Mouse (Mus musculus) thymus, adult 2 months (tissue): ENCODE measurements around the gene Acaca. TPM values are rescaled to one million over a fixed set of nuclear protein-coding genes. Genes with fewer than 3 reads are reported as not detected.
A peak's percentile ranks its signal among the peaks of the same experiment; 100 is the strongest.

ENCODE experiments used
- DNase-seq: peaks from one replicate; pipeline ENCODE4 v3.0.0; 2021
- H3K27ac ChIP-seq: fragments of 200-500 bp; 2 replicates; pipeline ENCODE4 v1.5.1; 2012; ENCODE audit warnings: low read length, control low read depth; ENCODE audit not compliant: control insufficient read depth, insufficient read depth
- H3K27me3 ChIP-seq: fragments of 200-500 bp; 2 replicates; pipeline ENCODE4 v1.6.1; 2012; ENCODE audit warnings: mild to moderate bottlenecking, low read length, moderate library complexity, mixed read lengths; ENCODE audit not compliant: control insufficient read depth, insufficient read depth
- H3K36me3 ChIP-seq: fragments of 200-500 bp; 2 replicates; pipeline ENCODE4 v1.6.1; 2012; ENCODE audit warnings: mild to moderate bottlenecking, low read length, moderate library complexity; ENCODE audit not compliant: control insufficient read depth, insufficient read depth
- H3K4me1 ChIP-seq: fragments of 200-500 bp; replicated peaks from 2 replicates; pipeline ENCODE4 v1.6.1; 2012; ENCODE audit warnings: low read length; ENCODE audit not compliant: control insufficient read depth, insufficient read depth
- H3K4me3 ChIP-seq: fragments of 200-500 bp; 2 replicates; pipeline ENCODE4 v1.5.1; 2012; ENCODE audit warnings: mild to moderate bottlenecking, low read length, control low read depth, moderate library complexity; ENCODE audit not compliant: control insufficient read depth, insufficient read depth
- CTCF ChIP-seq: fragments of 200-500 bp; IDR thresholded peaks from 2 replicates; pipeline ENCODE4 v1.5.1; 2012; ENCODE audit warnings: mild to moderate bottlenecking, control low read depth, low read length, moderate library complexity, borderline replicate concordance; ENCODE audit not compliant: control insufficient read depth, poor library complexity, insufficient read depth; ENCODE audit errors: extremely low read depth
- POLR2A ChIP-seq: fragments of 200-500 bp; IDR thresholded peaks from 2 replicates; pipeline ENCODE4 v1.6.1; 2012; ENCODE audit warnings: mild to moderate bottlenecking, low read length, control low read depth, moderate library complexity; ENCODE audit not compliant: control insufficient read depth, poor library complexity, insufficient read depth; ENCODE audit errors: extremely low read depth
- WGBS: fragments of 180-500 bp; shearing (Covaris S2); methylation state at CpG from one replicate; pipeline ENCODE4 v1.1.7; 2018; 5-methylcytosine and 5-hydroxymethylcytosine counted together
- polyA plus RNA-seq: library from polyadenylated mRNA; depleted of rRNA; stranded (reverse); fragments of >200 nt; gene quantifications from 2 replicates; pipeline ENCODE4 v1.2.3, GENCODE M21; 2012

Gene Acaca
- polyA plus RNA-seq, 1 experiment: 25.3 TPM

DNA sequence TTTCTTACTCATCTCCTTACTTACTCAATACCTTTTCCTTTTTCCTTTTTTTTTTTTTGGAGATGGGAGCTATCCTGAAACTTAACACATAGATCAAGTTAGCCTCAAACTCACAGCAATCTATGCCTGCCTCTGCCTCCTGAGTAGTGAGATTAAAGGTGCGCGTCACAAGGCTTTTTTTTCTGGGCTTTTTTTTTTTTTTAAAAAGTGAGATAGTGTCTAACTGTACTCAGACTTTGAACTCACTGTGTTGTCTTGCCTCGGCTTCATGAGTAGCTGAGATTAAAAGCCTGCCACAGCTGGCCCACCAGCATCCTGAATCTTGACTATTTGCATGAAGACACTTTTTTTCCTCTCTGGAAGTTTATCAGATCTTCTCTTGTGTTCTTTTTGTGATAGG, 59.1 kb downstream of the Acaca start:
- H3K36me3 ChIP-seq: no peaks in the 10 kb centered on the region
- DNase-seq: no peak
- H3K27ac ChIP-seq: no peak overlapping the region
- H3K4me1 ChIP-seq: no peaks in the 10 kb centered on the region
- H3K27me3 ChIP-seq: no peaks in the 10 kb centered on the region
- TF ChIP-seq CTCF (no peak), POLR2A (no peak)
- WGBS: 32% methylated on average over 3 of the region's 3 CpGs
- no peak overlapping the region for H3K4me3 ChIP-seq

DNA sequence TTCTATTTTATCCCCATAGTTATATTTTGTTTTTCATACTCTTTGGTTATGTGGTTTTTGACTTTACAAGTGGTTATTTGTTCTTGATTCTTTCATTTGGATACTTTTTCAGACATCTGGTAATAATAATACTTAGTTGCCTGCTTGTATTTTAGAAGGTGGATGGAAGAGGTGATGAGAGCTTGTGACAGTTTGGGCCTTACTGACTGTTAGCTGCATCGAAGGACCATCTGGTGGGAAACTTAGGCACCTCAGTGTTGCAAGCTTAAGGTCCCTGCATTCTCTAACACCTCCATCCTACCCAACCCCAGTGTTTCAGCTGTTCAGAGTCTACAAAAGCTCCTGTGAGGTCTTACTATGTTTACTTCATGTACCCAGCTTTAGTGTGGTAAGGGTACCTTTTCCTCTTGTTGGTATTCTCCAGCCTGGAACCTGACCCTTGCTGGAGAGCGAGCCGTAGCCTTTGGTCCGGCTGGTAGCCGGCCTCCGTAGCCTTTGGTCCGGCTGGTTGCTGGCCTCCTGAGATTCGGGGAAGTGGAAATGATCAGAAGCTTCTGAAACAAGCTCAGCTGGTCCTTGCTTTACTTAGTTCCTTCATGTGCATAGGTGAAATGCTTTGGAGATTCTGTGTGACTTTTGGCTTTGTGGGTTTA, 61.2 kb downstream of the Acaca start:
- no peaks in the 10 kb centered on the region for H3K27me3 ChIP-seq
- WGBS: 94% methylated on average over 8 of the region's 8 CpGs
- no peaks in the 10 kb centered on the region for H3K4me1 ChIP-seq
- no peak for TF ChIP-seq CTCF
- no peak for TF ChIP-seq POLR2A
- H3K4me3 ChIP-seq: no peak overlapping the region
- no peak for DNase-seq
- H3K36me3 ChIP-seq: no peaks in the 10 kb centered on the region
- H3K27ac ChIP-seq: no peak overlapping the region

DNA sequence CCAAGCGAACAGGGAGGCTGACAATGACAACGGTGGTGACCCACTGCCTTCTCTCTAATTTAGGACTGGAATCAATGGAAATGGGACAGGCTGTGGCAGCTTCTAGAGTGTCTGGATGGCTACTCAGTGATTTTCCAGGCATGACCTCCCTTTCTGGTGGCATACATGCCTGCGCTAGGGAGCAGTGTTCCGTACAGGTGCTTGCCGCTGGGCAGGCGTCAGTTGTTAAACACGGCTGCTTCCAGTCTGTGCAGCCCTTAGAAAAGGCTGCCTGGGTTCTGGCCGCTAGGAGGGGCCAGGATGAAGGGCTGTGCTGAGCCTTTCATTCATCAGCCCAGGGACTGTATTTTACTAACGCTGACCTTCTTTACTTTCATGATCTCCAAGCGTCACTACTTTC, 63.8 kb downstream of the Acaca start:
- no peak overlapping the region for H3K4me3 ChIP-seq
- 97% methylated on average over 10 of the region's 10 CpGs for WGBS
- no peak for DNase-seq
- H3K36me3 ChIP-seq: no peaks in the 10 kb centered on the region
- no peaks in the 10 kb centered on the region for H3K4me1 ChIP-seq
- no peak overlapping the region for H3K27ac ChIP-seq
- TF ChIP-seq CTCF (no peak), POLR2A (no peak)
- no peaks in the 10 kb centered on the region for H3K27me3 ChIP-seq

GRCm38 (mm10) chr11:84194751-84195150, 65.3 kb downstream of the Acaca start:
- H3K4me1 ChIP-seq: no peaks in the 10 kb centered on the region
- H3K36me3 ChIP-seq: no peaks in the 10 kb centered on the region
- H3K27me3 ChIP-seq: no peaks in the 10 kb centered on the region
- 95% methylated on average over 3 of the region's 3 CpGs for WGBS
- no peak for TF ChIP-seq CTCF
- TF ChIP-seq POLR2A: no peak
- DNase-seq: no peak
- no peak overlapping the region for H3K4me3 ChIP-seq
- H3K27ac ChIP-seq: no peak overlapping the region

DNA sequence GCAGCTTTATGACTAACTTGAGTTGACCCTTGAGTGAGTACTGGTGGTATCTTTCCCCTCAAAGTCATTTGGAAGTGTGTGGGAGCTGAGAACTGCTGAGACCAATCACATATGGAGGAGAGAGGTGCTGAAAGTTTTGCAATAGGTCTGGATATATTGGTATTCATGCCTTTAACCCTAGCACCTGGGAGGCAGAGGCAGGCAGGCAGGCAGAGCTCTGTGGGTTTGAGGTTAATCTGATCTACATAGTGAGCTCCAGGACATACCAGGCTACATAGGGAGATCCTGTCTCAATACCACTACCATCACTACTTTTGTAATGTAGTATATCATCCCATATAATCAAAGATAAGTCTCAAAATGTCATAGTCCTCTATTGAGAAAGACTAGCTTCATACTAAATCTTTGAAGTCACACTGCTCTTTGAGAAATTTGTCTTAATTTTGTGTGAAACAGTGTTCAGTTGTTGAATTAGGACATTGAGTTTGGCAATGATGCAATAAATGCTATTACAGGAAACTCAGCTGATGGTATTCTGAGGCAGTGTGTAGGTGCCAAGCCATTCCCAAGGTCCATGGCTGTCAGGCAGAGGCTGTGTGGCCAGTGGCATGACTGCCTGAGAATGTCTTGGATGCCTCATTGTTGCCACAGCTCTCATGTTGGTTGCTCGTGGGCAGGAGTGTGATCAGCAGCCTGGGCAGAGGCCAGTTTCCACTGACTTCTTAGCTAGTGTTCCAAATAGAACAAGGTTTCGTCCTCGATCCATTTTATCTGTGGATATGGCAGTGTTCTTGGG, 68.3 kb downstream of the Acaca start:
- H3K36me3 ChIP-seq: no peaks in the 10 kb centered on the region
- H3K4me3 ChIP-seq: no peak overlapping the region
- no peak overlapping the region for H3K27ac ChIP-seq
- no peaks in the 10 kb centered on the region for H3K27me3 ChIP-seq
- WGBS: 97% methylated on average over 3 of the region's 3 CpGs
- no peak for DNase-seq
- no peaks in the 10 kb centered on the region for H3K4me1 ChIP-seq
- no peak for TF ChIP-seq POLR2A
- TF ChIP-seq CTCF: no peak

- WGBS: 16% methylated on average over 4 of the region's 4 CpGs
- peak; percentile 9 for DNase-seq
- no peak overlapping the region for H3K4me3 ChIP-seq
- no peaks in the 10 kb centered on the region for H3K36me3 ChIP-seq
- H3K27ac ChIP-seq: peak overlapping the region; percentile 57
- H3K4me1 ChIP-seq: peaks cover 3% of the 10 kb centered on the region
- H3K27me3 ChIP-seq: no peaks in the 10 kb centered on the region
- no peak for TF ChIP-seq CTCF
- no peak for TF ChIP-seq POLR2A
Observed at GRCm38 (mm10) chr11:84205776-84206175, 76.3 kb downstream of the Acaca start.

GRCm38 (mm10) chr11:84210876-84211275, 81.4 kb downstream of the Acaca start:
- WGBS: 98% methylated on average over 6 of the region's 6 CpGs
- Histone ChIP-seq H3K36me3 (no peaks in the 10 kb centered on the region), H3K4me1 (peaks cover 3% of the 10 kb centered on the region), H3K27me3 (no peaks in the 10 kb centered on the region), H3K27ac (no peak overlapping the region), H3K4me3 (no peak overlapping the region)
- TF ChIP-seq CTCF (no peak), POLR2A (no peak)
- DNase-seq: no peak
